Mouse (Mus musculus) cerebellum, adult 18-20 months (tissue): ENCODE results near the gene Slc37a4.
"Not testable (repeated sequence)": the region's sequence is repeated elsewhere in the genome, so short reads cannot be mapped to it uniquely, and the experiment has no call there.

Experiments
- DNase-seq, 2 experiments: peaks; one replicate each; pipeline ENCODE4 v3.0.0; 2021

Slc37a4 gene

GRCm38 (mm10) chr9:44444402-44445025 lies 47.9 kb downstream of the Slc37a4 start:
- not testable (repeated sequence) for DNase-seq

GRCm38 (mm10) chr9:44450387-44450786 lies 53.7 kb downstream of the Slc37a4 start:
- DNase-seq, result peak in 1 of 2 experiments; percentile 18
